Mouse (Mus musculus) limb, embryonic 13.5 days (tissue): ENCODE data around the gene Rgs9bp. TPM values are rescaled to one million over a fixed set of nuclear protein-coding genes. Genes with fewer than 3 reads are reported as not detected.
"Not testable (repeated sequence)": the region's sequence is repeated elsewhere in the genome, so short reads cannot be mapped to it uniquely, and the experiment has no call there.

Source experiments
- ATAC-seq: fragments of 200-750 bp; cut with Nextera tagmentation; 2 replicates; pipeline ENCODE4 v1.8.0; 2017; ENCODE audit warnings: low read depth, moderate number of reproducible peaks, moderate TSS enrichment; ENCODE audit not compliant: low FRiP score
- H3K27ac ChIP-seq: fragments of 300-500 bp; sonication (generic); 2 replicates; pipeline ENCODE4 v1.5.1; 2015; ENCODE audit warnings: inconsistent platforms, mild to moderate bottlenecking, moderate library complexity
- H3K27me3 ChIP-seq: fragments of 300-500 bp; sonication (generic); 2 replicates; pipeline ENCODE4 v1.6.1; 2015; ENCODE audit warnings: mild to moderate bottlenecking, inconsistent platforms
- H3K36me3 ChIP-seq: fragments of 300-500 bp; sonication (generic); 2 replicates; pipeline ENCODE4 v1.6.1; 2015; ENCODE audit warnings: inconsistent platforms, mild to moderate bottlenecking, moderate library complexity
- H3K4me1 ChIP-seq: fragments of 300-500 bp; sonication (generic); 2 replicates; pipeline ENCODE4 v1.6.1; 2015; ENCODE audit warnings: inconsistent platforms
- H3K4me2 ChIP-seq: fragments of 300-500 bp; sonication (generic); replicated peaks from 2 replicates; pipeline ENCODE4 v1.6.1; 2015; ENCODE audit warnings: inconsistent platforms, mild to moderate bottlenecking, moderate library complexity
- H3K4me3 ChIP-seq: fragments of 300-500 bp; sonication (generic); 2 replicates; pipeline ENCODE4 v1.5.1; 2015; ENCODE audit warnings: moderate library complexity, mild to moderate bottlenecking, inconsistent platforms
- H3K9ac ChIP-seq: fragments of 300-500 bp; sonication (generic); 2 replicates; pipeline ENCODE4 v1.6.1; 2015; ENCODE audit warnings: mild to moderate bottlenecking, inconsistent platforms
- H3K9me3 ChIP-seq: fragments of 300-500 bp; sonication (generic); 2 replicates; pipeline ENCODE4 v1.6.1; 2016; ENCODE audit warnings: inconsistent platforms
- WGBS: fragments of 180-500 bp; shearing (Covaris S2); methylation state at CpG from one replicate; pipeline ENCODE4 v1.1.7; 2015; 5-methylcytosine and 5-hydroxymethylcytosine counted together
- polyA plus RNA-seq: library from polyadenylated mRNA; unstranded; fragments of >200 nt; fragmentation: Nextera tagmentation; extraction: Ambion mirVana; gene quantifications from 2 replicates; pipeline ENCODE4 v1.2.1, GENCODE M21; 2015

Gene Rgs9bp
- polyA plus RNA-seq, 1 experiment from 2014 or later: 0.61 TPM

- no peak; the same call in 1 of the 2 replicates for ATAC-seq
- Histone ChIP-seq H3K27ac (peak overlapping the region; percentile 92), H3K9me3 (no peaks in the 10 kb centered on the region), H3K4me3 (peak overlapping the region; percentile 72), H3K27me3 (no peaks in the 10 kb centered on the region), H3K36me3 (peaks cover 11% of the 10 kb centered on the region), H3K9ac (peak overlapping the region; percentile 92), H3K4me2 (peak overlapping the region; percentile 91), H3K4me1 (peaks cover 12% of the 10 kb centered on the region)
- 5% methylated on average over 28 of the region's 28 CpGs for WGBS
Observed at GRCm38 (mm10) chr7:35554605-35555175, 30.7 kb downstream of the Rgs9bp start.

GRCm38 (mm10) chr7:35553751-35554604 is 31.4 kb downstream of the Rgs9bp start:
- WGBS: 65% methylated on average over 10 of the region's 10 CpGs
- no peak for ATAC-seq
- Histone ChIP-seq H3K9me3 (no peaks in the 10 kb centered on the region), H3K36me3 (peaks cover 16% of the 10 kb centered on the region), H3K4me3 (peak overlapping the region; percentile 72), H3K27ac (no peak overlapping the region), H3K4me2 (peak overlapping the region; percentile 91), H3K4me1 (peaks cover 12% of the 10 kb centered on the region), H3K9ac (no peak overlapping the region), H3K27me3 (no peaks in the 10 kb centered on the region)

- H3K27ac ChIP-seq: no peak overlapping the region
- no peak overlapping the region for H3K4me2 ChIP-seq
- H3K36me3 ChIP-seq: peaks cover 36% of the 10 kb centered on the region
- H3K27me3 ChIP-seq: no peaks in the 10 kb centered on the region
- H3K9me3 ChIP-seq: no peaks in the 10 kb centered on the region
- peak; percentile 73; the same call in 1 of the 2 replicates for ATAC-seq
- WGBS: 35% methylated on average over 4 of the region's 4 CpGs
- H3K9ac ChIP-seq: no peak overlapping the region
- no peaks in the 10 kb centered on the region for H3K4me1 ChIP-seq
- no peak overlapping the region for H3K4me3 ChIP-seq
Observed at GRCm38 (mm10) chr7:35545881-35546280, 39.5 kb downstream of the Rgs9bp start.

GRCm38 (mm10) chr7:35537562-35537961 is 47.8 kb downstream of the Rgs9bp start, which contains the start of gene Tdrd12:
Gene Tdrd12, minus strand, starts transcription at chr7:35537745.
- H3K4me3 ChIP-seq: no peak within 1 kb of the TSS
- no peaks in the 10 kb centered on the region for H3K27me3 ChIP-seq
- H3K4me2 ChIP-seq: no peak within 1 kb of the TSS
- no peaks in the 10 kb centered on the region for H3K36me3 ChIP-seq
- no peak within 1 kb of the TSS for H3K27ac ChIP-seq
- WGBS: 91% methylated on average over 17 of the region's 17 CpGs
- H3K9ac ChIP-seq: no peak within 1 kb of the TSS
- no peaks in the 10 kb centered on the region for H3K4me1 ChIP-seq
- no peaks in the 10 kb centered on the region for H3K9me3 ChIP-seq
- no peak for ATAC-seq

GRCm38 (mm10) chr7:35535750-35536512 is 49.5 kb downstream of the Rgs9bp start:
- no peaks in the 10 kb centered on the region for H3K9me3 ChIP-seq
- no peak overlapping the region for H3K27ac ChIP-seq
- H3K36me3 ChIP-seq: no peaks in the 10 kb centered on the region
- ATAC-seq: no peak
- WGBS: 74% methylated on average over 12 of the region's 12 CpGs
- no peaks in the 10 kb centered on the region for H3K4me1 ChIP-seq
- no peak overlapping the region for H3K9ac ChIP-seq
- no peaks in the 10 kb centered on the region for H3K27me3 ChIP-seq
- no peak overlapping the region for H3K4me3 ChIP-seq
- no peak overlapping the region for H3K4me2 ChIP-seq

- H3K27ac ChIP-seq, H3K4me2 ChIP-seq, H3K4me1 ChIP-seq, H3K4me3 ChIP-seq, H3K9me3 ChIP-seq, ATAC-seq, H3K9ac ChIP-seq, H3K27me3 ChIP-seq, H3K36me3 ChIP-seq: not testable (repeated sequence)
- WGBS: 65% methylated on average over 1 of the region's 1 CpGs
Observed at GRCm38 (mm10) chr7:35530544-35530943, 54.8 kb downstream of the Rgs9bp start.

GRCm38 (mm10) chr7:35530026-35530425 is 55.4 kb downstream of the Rgs9bp start:
- no peaks in the 10 kb centered on the region for H3K4me1 ChIP-seq
- H3K36me3 ChIP-seq: no peaks in the 10 kb centered on the region
- H3K27me3 ChIP-seq: no peaks in the 10 kb centered on the region
- no peak overlapping the region for H3K4me3 ChIP-seq
- no peak for ATAC-seq
- no peak overlapping the region for H3K27ac ChIP-seq
- WGBS: 73% methylated on average over 3 of the region's 3 CpGs
- no peak overlapping the region for H3K9ac ChIP-seq
- no peak overlapping the region for H3K4me2 ChIP-seq
- H3K9me3 ChIP-seq: no peaks in the 10 kb centered on the region

Other genes starting within 250 kb of the Rgs9bp start
- 16.7 and 17.3 TPM in 2 replicates for gene Faap24, start 188.7 kb downstream of the Rgs9bp start, polyA plus RNA-seq
- gene Cep89, start 188.5 kb downstream of the Rgs9bp start, polyA plus RNA-seq: 47.1 and 47.4 TPM in 2 replicates
- 0.28 and 0.33 TPM in 2 replicates for gene Slc7a9, start 136.8 kb downstream of the Rgs9bp start, polyA plus RNA-seq
- gene Tdrd12, start 47.8 kb downstream of the Rgs9bp start, polyA plus RNA-seq: 0.56 and 0.57 TPM in 2 replicates
- gene Nudt19, start 29.3 kb downstream of the Rgs9bp start, polyA plus RNA-seq: 42.5 and 47.5 TPM in 2 replicates
- gene Ankrd27, start 662 bp upstream of the Rgs9bp start, polyA plus RNA-seq: 43.1 and 52.1 TPM in 2 replicates
- 293 and 337 TPM in 2 replicates for gene Pdcd5, start 61.9 kb upstream of the Rgs9bp start, polyA plus RNA-seq
- gene Dpy19l3, start 168.9 kb upstream of the Rgs9bp start, polyA plus RNA-seq: 36.5 and 44.6 TPM in 2 replicates
- 20.8 and 22.5 TPM in 2 replicates for gene Zfp507, start 217.4 kb upstream of the Rgs9bp start, polyA plus RNA-seq